Mouse (Mus musculus) spleen, embryonic (tissue): ENCODE data around the gene Gm49358.

Source experiments
- CTCF ChIA-PET: fragments of 350-600 bp; sonication (Branson Sonifier 250); formaldehyde crosslinking; loops from one replicate; lab custom pipeline; 2022; lab: Charles Lee

Gene Gm49358

GRCm38 (mm10) chr10:86860396-86860795 lies 96.6 kb downstream of the Gm49358 start:
- CTCF ChIA-PET: no interaction called here

- CTCF ChIA-PET: no interaction called here
Measured at GRCm38 (mm10) chr10:86862496-86862895, 98.7 kb downstream of the Gm49358 start.

- CTCF ChIA-PET: no interaction called here
Measured at GRCm38 (mm10) chr10:86863429-86863828, 99.7 kb downstream of the Gm49358 start.

- CTCF ChIA-PET: no interaction called here
Measured at GRCm38 (mm10) chr10:86872121-86872520, 108.3 kb downstream of the Gm49358 start.

- CTCF ChIA-PET: no interaction called here
Measured at GRCm38 (mm10) chr10:86872591-86872990, 108.8 kb downstream of the Gm49358 start.

- CTCF ChIA-PET: no interaction called here
Measured at GRCm38 (mm10) chr10:86878721-86879120, 114.9 kb downstream of the Gm49358 start.

- CTCF ChIA-PET: no interaction called here
Measured at GRCm38 (mm10) chr10:86880071-86880806, 116.5 kb downstream of the Gm49358 start.

- CTCF ChIA-PET: no interaction called here
Measured at GRCm38 (mm10) chr10:86881448-86881847, 117.7 kb downstream of the Gm49358 start.
